Mouse (Mus musculus) E14TG2a.4 (cell line): Measurements from ENCODE around the gene Snx6.

Experiments
- CTCF ChIP-seq: conservative IDR thresholded peaks from 2 replicates; pipeline ENCODE4 v1.5.1; 2014; ENCODE audit warnings: low read length
- NANOG ChIP-seq: IDR thresholded peaks from 2 replicates; pipeline ENCODE4 v1.6.1; 2014; ENCODE audit warnings: borderline replicate concordance, low read length, mixed read lengths
- POU5F1 ChIP-seq: IDR thresholded peaks from 2 replicates; pipeline ENCODE4 v1.6.1; 2014; ENCODE audit warnings: low read length, borderline replicate concordance

DNA sequence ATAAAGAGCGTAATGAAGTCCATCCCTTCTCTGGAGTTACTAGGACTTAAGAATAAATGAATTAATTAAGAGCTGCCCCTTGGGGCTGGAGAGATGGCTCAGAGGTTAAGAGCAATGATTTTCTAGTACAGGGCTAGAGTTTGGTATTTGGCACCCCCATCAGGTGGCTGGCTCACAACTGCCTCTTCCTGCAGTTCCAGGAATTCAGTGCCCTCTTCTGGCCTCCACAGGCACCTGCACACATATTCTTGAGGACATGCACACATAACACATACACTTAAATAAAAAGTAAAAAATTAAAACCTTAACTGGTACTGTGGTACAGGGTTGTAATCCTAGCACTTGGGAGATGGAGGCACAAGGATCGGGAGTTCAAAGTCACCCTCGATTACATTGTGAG lies 29.7 kb upstream of the Snx6 start:
- peak; percentile 66 for TF ChIP-seq CTCF
- TF ChIP-seq POU5F1 = no peak
- no peak for TF ChIP-seq NANOG
